Mouse (Mus musculus) forebrain, embryonic 13.5 days (tissue): Measurements from ENCODE around the gene Gin1. TPM values are rescaled to one million over a fixed set of nuclear protein-coding genes. Genes with fewer than 3 reads are reported as not detected.

Experiments
- ATAC-seq: fragments of 200-750 bp; cut with Nextera tagmentation; 2 replicates; pipeline ENCODE4 v1.8.0; 2017
- H3K27ac ChIP-seq: fragments of 300-500 bp; sonication (generic); 2 replicates; pipeline ENCODE4 v1.5.1; 2015; ENCODE audit warnings: inconsistent platforms, mild to moderate bottlenecking, moderate library complexity
- H3K27me3 ChIP-seq: fragments of 300-500 bp; sonication (generic); 2 replicates; pipeline ENCODE4 v1.6.1; 2015; ENCODE audit warnings: mild to moderate bottlenecking, inconsistent platforms
- H3K36me3 ChIP-seq: fragments of 300-500 bp; sonication (generic); 2 replicates; pipeline ENCODE4 v1.6.1; 2015; ENCODE audit warnings: mild to moderate bottlenecking, inconsistent platforms; ENCODE audit not compliant: poor library complexity, severe bottlenecking
- H3K4me1 ChIP-seq: fragments of 300-500 bp; sonication (generic); 2 replicates; pipeline ENCODE4 v1.6.1; 2015; ENCODE audit warnings: inconsistent platforms
- H3K4me2 ChIP-seq: fragments of 300-500 bp; sonication (generic); 2 replicates; pipeline ENCODE4 v1.6.1; 2015; ENCODE audit warnings: inconsistent platforms, mild to moderate bottlenecking, moderate library complexity
- H3K4me3 ChIP-seq: fragments of 300-500 bp; sonication (generic); 2 replicates; pipeline ENCODE4 v1.5.1; 2015; ENCODE audit warnings: mild to moderate bottlenecking, inconsistent platforms
- H3K9ac ChIP-seq: fragments of 300-500 bp; sonication (generic); 2 replicates; pipeline ENCODE4 v1.6.1; 2015; ENCODE audit warnings: mild to moderate bottlenecking, inconsistent platforms
- H3K9me3 ChIP-seq: fragments of 300-500 bp; sonication (generic); replicated peaks from 2 replicates; pipeline ENCODE4 v1.6.1; 2016; ENCODE audit warnings: inconsistent platforms
- WGBS: fragments of 180-500 bp; shearing (Covaris S2); methylation state at CpG from one replicate; pipeline ENCODE4 v1.1.7; 2015; 5-methylcytosine and 5-hydroxymethylcytosine counted together
- polyA plus RNA-seq: library from polyadenylated mRNA; unstranded; fragments of >200 nt; fragmentation: Nextera tagmentation; extraction: Ambion mirVana; gene quantifications from 2 replicates; pipeline ENCODE4 v1.2.1, GENCODE M21; 2015

The Gin1 gene
- polyA plus RNA-seq, 1 experiment from 2014 or later, result 23.2 TPM

DNA sequence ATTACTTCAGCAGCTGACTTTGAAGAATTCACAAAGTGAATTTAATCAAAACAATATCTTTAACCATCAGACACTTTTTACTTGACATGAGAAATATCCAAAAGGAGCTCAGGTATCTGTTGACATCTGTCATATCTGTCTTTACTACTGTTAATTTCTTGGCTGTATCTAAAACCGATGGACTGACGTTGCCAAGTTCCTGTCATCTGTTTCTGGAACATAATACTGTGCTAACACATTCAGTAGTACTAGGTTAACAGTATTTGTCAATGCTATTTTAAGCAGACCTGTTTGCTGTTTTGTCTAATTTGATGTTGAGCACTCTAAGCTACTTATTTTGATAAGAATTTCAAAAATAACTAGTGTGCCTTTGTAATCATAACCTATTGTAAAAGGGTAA lies 18.5 kb downstream of the Gin1 start:
- Histone ChIP-seq H3K9me3 (no peaks in the 10 kb centered on the region), H3K4me2 (no peak overlapping the region), H3K27me3 (no peaks in the 10 kb centered on the region), H3K27ac (no peak overlapping the region), H3K4me3 (no peak overlapping the region), H3K36me3 (peaks cover 8% of the 10 kb centered on the region; the same call in 1 of the 2 replicates), H3K9ac (no peak overlapping the region), H3K4me1 (no peaks in the 10 kb centered on the region)
- WGBS, result 94% methylated on average over 2 of the region's 2 CpGs
- no peak for ATAC-seq

DNA sequence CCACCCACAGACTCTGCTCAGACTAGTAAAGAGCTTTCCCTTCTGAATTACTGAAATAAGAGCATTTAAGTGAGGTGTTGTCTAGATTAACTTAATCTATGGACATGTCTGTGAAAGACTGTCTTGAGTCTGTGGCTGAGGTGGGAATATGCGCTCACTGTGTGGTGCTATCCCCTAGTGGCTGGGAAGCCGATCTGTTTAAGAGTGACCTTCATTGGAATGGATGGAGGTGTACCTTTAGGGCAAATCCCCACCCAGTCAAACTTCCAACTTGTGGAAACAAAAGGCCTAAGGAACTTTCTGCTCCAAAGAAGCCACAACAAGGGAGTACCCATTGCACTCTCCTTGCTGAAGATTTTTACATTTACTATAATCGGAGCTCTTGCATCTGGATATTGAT lies 24.1 kb downstream of the Gin1 start:
- no peak overlapping the region for H3K4me2 ChIP-seq
- ATAC-seq, result no peak
- WGBS, result 92% methylated on average over 3 of the region's 3 CpGs
- H3K9ac ChIP-seq, result no peak overlapping the region
- H3K4me3 ChIP-seq, result no peak overlapping the region
- no peaks in the 10 kb centered on the region for H3K4me1 ChIP-seq
- H3K27ac ChIP-seq, result no peak overlapping the region
- H3K9me3 ChIP-seq, result no peaks in the 10 kb centered on the region
- no peaks in the 10 kb centered on the region for H3K27me3 ChIP-seq
- H3K36me3 ChIP-seq, result peaks cover 4% of the 10 kb centered on the region; the same call in 1 of the 2 replicates

DNA sequence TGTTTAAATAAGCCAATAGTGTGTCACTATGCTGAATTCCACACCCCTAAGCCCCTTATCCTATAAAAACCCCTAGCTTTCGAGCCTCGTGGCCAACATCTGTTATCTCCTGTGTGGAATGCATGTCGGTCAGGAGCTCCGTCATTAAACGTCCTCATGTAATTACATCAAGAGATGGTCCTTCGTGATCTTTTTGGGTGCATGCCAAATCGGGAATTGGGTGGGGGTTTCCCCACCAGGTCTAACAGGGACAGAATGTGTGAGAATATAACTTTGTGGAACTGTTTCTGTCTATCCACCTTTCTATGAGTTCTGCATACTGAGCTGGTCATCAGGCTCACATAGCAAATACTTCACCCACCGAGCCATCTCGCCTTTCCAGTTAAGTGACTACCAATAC lies 26.0 kb downstream of the Gin1 start:
- H3K4me3 ChIP-seq, result no peak overlapping the region
- H3K4me1 ChIP-seq, result no peaks in the 10 kb centered on the region
- H3K9me3 ChIP-seq, result peaks cover 6% of the 10 kb centered on the region
- H3K9ac ChIP-seq, result no peak overlapping the region
- H3K4me2 ChIP-seq, result no peak overlapping the region
- no peak overlapping the region for H3K27ac ChIP-seq
- ATAC-seq, result no peak
- WGBS, result 91% methylated on average over 9 of the region's 9 CpGs
- H3K36me3 ChIP-seq, result peaks cover 4% of the 10 kb centered on the region; the same call in 1 of the 2 replicates
- no peaks in the 10 kb centered on the region for H3K27me3 ChIP-seq

DNA sequence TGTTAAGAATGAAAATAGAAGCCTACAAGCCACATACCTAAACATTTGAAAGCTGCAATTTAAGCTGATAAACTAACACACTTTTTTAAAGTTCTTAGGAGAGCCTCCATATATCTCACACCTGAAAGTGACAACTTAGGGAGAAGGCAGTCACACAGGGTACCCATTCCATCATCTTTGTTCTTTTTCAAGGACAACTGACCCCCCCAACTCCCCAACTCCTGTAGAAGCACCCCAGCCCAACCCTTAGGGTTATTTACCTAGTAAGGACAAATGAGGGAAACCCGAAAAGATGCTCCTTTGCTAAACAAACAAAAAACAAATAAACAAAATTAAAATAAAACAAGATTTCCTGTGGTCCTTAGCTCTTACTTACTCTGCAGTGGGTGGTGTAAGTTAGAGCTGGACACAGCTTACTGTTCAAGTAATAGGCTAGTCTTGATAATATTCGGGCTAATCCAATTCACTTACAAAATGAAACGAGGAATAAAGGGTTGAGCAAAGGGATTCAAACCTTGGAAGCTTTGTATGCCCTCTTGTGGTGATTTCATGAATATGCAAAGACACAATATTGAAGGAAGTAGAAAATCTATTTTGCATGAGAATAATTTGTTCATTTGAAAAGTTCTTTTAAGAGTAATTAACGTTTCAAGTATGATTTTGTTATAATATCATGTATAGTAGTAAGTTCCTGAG lies 32.4 kb downstream of the Gin1 start:
- Histone ChIP-seq H3K4me2 (no peak overlapping the region), H3K27ac (no peak overlapping the region), H3K4me1 (no peaks in the 10 kb centered on the region), H3K36me3 (no peaks in the 10 kb centered on the region), H3K27me3 (no peaks in the 10 kb centered on the region), H3K9me3 (peaks cover 6% of the 10 kb centered on the region), H3K4me3 (no peak overlapping the region), H3K9ac (no peak overlapping the region)
- 33% methylated on average over 4 of the region's 4 CpGs for WGBS
- ATAC-seq, result peak; percentile 65; the same call in 1 of the 2 replicates

DNA sequence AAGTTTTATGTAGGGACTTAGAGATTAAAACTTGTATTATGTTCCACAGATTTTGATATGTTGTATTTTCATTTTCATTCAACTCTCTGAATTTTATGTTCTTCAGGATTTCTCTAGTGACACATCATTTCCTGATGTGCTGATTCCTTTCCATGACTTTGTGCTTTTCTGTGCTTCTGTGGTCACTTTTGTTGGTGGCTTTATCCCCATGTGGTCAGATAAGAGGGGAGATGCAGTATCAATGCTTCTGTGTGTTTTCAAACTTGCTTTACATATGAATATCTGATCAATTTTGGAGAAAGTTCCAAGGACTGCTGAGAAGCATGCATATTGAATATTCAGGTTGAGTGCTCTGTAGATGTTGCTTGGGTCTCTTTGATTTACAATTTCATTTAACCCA lies 34.5 kb downstream of the Gin1 start:
- no peak overlapping the region for H3K4me2 ChIP-seq
- no peak overlapping the region for H3K9ac ChIP-seq
- no peak for ATAC-seq
- no peaks in the 10 kb centered on the region for H3K4me1 ChIP-seq
- H3K27me3 ChIP-seq, result no peaks in the 10 kb centered on the region
- H3K4me3 ChIP-seq, result no peak overlapping the region
- H3K9me3 ChIP-seq, result peaks cover 6% of the 10 kb centered on the region
- H3K27ac ChIP-seq, result no peak overlapping the region
- H3K36me3 ChIP-seq, result no peaks in the 10 kb centered on the region

DNA sequence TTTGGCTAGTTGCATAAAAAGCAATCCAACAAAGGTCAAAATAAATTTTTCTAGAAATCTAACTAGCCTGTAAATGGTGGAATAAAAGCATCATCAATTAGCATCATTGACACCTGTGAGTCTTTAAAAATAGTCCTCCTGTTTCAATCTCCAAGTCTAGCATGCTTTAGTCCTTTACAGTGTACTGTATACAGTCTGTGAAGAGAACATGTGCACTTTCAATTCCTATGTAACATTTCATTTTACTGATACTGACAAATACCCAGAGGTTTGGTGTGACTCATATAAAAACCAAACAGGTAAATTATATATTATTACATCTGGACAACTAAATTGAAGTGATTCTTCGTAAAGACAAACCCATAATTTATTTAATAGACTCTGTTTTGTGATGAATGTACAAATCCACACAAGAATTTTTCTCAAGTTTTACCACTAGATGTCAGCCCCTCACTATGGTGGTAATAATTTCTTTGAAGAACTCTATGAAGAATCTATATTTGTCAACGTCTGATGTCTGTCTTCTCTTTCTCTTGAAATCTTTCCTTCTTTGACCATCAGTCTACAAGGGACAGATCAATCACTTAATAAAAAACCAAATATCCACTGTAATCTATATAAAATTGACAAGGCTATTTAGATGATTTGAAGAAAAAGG lies 39.4 kb downstream of the Gin1 start:
- H3K4me3 ChIP-seq, result no peak overlapping the region
- ATAC-seq, result peak; percentile 73
- no peaks in the 10 kb centered on the region for H3K27me3 ChIP-seq
- H3K9ac ChIP-seq, result no peak overlapping the region
- WGBS, result 43% methylated on average over 2 of the region's 2 CpGs
- no peaks in the 10 kb centered on the region for H3K4me1 ChIP-seq
- H3K36me3 ChIP-seq, result no peaks in the 10 kb centered on the region
- no peak overlapping the region for H3K4me2 ChIP-seq
- no peak overlapping the region for H3K27ac ChIP-seq
- H3K9me3 ChIP-seq, result no peaks in the 10 kb centered on the region

DNA sequence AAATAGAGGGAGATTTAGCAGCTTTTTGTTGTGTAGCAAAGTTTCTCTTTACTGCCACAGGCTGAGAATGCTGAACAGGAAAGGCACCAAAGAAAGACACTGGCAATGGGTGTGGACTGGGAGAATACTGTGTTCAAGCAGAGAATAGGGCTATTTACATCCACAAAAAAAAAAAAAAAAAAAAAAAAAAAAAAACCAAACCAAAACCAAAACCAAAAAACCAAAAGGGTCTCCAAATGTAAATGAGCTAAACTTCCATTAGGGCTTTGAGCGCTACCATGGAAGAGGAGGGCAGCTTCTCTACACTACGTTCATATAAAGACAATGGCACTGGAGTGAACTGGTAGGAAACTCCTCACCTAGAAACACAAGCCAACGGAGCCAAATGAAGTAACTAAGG lies 51.3 kb downstream of the Gin1 start:
- Histone ChIP-seq H3K27me3 (no peaks in the 10 kb centered on the region), H3K9ac (no peak overlapping the region), H3K4me2 (no peak overlapping the region), H3K27ac (no peak overlapping the region), H3K36me3 (peaks cover 9% of the 10 kb centered on the region; the same call in 1 of the 2 replicates), H3K4me1 (no peaks in the 10 kb centered on the region), H3K4me3 (no peak overlapping the region), H3K9me3 (no peaks in the 10 kb centered on the region)
- 86% methylated on average over 3 of the region's 3 CpGs for WGBS
- ATAC-seq, result no peak

DNA sequence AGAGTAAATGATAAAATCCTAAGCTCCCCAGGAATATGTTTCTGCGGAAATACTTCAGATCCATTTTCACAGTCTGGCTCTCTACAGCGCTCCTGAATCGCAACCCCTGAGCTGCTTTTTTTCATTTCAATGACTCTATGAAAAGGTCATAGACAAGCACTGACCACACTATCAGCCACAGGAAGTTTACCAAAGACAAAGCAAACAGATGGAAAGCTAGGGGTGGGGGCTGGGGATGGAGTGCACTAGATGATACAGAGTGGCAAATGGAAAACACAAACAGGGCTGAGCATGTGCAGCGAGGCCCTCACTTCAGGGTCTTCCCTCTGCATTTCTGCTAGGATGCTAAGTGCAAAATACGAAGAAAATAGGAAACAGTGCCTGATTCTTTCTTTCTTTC lies 52.2 kb downstream of the Gin1 start:
- no peaks in the 10 kb centered on the region for H3K27me3 ChIP-seq
- no peak overlapping the region for H3K4me2 ChIP-seq
- no peak overlapping the region for H3K9ac ChIP-seq
- H3K9me3 ChIP-seq, result no peaks in the 10 kb centered on the region
- H3K27ac ChIP-seq, result no peak overlapping the region
- H3K36me3 ChIP-seq, result peaks cover 9% of the 10 kb centered on the region; the same call in 1 of the 2 replicates
- no peak overlapping the region for H3K4me3 ChIP-seq
- no peak for ATAC-seq
- H3K4me1 ChIP-seq, result no peaks in the 10 kb centered on the region
- WGBS, result 92% methylated on average over 5 of the region's 5 CpGs

DNA sequence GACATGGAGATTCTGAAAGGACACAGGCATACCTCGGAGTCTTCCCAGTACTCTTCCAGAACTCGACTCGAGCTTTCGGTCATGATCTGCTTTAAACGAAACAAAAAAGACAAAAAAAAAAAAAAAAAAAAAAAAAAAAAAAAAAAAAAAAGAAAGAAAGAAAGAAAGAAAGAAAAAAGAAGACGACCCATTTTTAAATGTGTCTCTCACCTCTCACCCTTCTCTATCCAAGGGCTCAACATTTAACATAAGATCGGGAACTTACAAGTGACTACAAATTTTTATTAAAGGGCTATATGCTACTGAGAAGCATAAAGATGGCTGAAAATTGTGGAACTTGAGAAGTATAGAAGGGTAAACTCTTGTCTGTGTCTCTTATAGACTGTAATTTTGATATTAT lies 52.9 kb downstream of the Gin1 start:
- Histone ChIP-seq H3K4me2 (no peak overlapping the region), H3K4me3 (no peak overlapping the region), H3K9ac (no peak overlapping the region), H3K36me3 (peaks cover 2% of the 10 kb centered on the region; the same call in 1 of the 2 replicates), H3K27me3 (no peaks in the 10 kb centered on the region), H3K27ac (no peak overlapping the region), H3K4me1 (no peaks in the 10 kb centered on the region), H3K9me3 (no peaks in the 10 kb centered on the region)
- WGBS, result 95% methylated on average over 7 of the region's 7 CpGs
- ATAC-seq, result no peak

DNA sequence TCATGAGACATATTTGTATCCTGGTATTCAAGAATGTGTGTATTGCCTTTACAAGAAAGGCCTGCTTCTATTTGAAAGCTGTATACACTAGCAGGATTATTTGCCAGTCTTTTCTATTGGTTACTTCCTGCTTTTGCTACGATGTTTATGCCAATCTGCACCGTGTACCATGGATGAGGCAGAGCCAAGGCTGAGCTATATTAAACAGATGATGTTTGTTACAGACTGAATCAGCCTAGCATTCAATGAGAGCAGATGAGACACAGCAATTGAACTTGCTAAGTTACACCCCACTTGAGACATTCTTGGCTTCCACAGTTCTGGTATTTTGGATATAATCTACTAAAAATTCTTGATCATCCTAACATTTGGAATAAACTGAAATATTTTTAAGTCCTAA lies 57.6 kb downstream of the Gin1 start:
- Histone ChIP-seq H3K36me3 (peaks cover 12% of the 10 kb centered on the region), H3K4me1 (no peaks in the 10 kb centered on the region), H3K4me2 (no peak overlapping the region), H3K9ac (no peak overlapping the region), H3K27me3 (no peaks in the 10 kb centered on the region), H3K4me3 (no peak overlapping the region), H3K9me3 (no peaks in the 10 kb centered on the region), H3K27ac (no peak overlapping the region)
- ATAC-seq, result peak; percentile 71
- WGBS, result 72% methylated on average over 2 of the region's 2 CpGs

DNA sequence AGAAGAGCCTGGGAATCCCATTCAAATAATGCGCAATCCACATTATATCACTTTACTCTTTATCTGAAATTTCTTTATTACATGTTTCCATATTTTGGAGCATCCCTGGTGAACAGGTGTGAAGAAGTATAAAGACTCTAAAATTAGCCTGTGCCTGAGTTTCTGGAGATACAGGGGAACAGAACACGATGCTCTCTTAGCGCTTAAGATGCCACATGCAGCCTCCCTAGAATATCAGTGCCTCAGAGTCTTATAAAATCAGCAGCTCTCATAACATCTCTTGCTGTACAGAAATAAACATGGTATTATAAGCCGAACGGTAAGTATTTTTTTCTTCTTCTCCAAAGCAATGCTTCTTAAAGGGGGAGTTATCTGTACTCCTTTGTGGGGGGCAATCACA lies 58.1 kb downstream of the Gin1 start:
- 100% methylated on average over 5 of the region's 5 CpGs for WGBS
- Histone ChIP-seq H3K4me3 (no peak overlapping the region), H3K9me3 (no peaks in the 10 kb centered on the region), H3K27ac (no peak overlapping the region), H3K36me3 (peaks cover 12% of the 10 kb centered on the region), H3K9ac (no peak overlapping the region), H3K4me2 (no peak overlapping the region), H3K27me3 (no peaks in the 10 kb centered on the region), H3K4me1 (0 out of 2 replicates have a peak, but pooled peaks cover 2% of the 10 kb centered on the region)
- ATAC-seq, result no peak

DNA sequence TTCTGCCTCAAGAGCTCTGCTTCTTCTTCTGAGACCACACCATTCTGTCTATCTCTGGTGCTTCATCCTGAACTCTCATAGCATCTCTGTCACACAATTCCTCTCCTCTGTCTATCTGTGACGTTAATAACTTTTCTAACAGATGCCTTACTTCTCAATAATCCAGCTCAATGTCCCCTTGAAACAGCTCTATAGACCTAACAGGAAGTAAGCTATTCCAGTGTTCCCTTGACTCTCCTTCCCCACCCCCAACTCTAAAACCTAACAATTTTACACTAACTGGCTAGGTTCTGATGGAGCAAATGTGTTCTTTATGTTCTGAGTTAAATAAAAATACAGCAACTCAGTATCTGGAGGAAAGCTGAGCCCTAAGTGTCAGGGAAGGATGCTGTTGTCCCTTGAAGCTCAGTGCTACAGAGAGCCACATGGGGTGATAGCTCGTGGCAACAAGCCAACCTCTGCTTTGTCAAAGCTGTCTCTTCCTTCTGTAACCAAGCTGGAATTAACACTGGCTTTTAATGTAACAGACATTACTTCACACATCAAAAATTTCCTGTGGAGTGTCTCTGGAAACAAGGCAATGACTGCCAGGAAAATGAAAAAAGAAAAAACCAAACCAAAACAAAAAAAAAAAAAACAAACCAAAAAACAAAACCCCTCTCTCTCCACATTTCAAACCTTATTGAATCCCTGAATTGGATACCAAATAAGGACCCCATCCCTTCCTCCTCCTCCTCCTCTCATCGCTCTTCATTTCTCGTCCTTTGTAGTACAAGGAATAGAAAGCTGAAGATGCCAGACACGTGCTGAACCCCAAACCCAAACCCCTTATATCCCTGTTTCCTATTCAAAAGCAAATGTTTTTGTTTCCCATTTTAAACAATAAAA lies 63.7 kb downstream of the Gin1 start:
- Histone ChIP-seq H3K27ac (peak overlapping the region; percentile 81), H3K9ac (no peak overlapping the region), H3K4me3 (no peak overlapping the region), H3K9me3 (no peaks in the 10 kb centered on the region), H3K4me1 (peaks cover 18% of the 10 kb centered on the region), H3K27me3 (no peaks in the 10 kb centered on the region), H3K36me3 (peaks cover 12% of the 10 kb centered on the region), H3K4me2 (no peak overlapping the region)
- 46% methylated on average over 5 of the region's 5 CpGs for WGBS
- ATAC-seq, result peak; percentile 90
